Mouse (Mus musculus) forebrain, embryonic 14.5 days (tissue): ENCODE data around the gene Map4k4. TPM values are rescaled to one million over a fixed set of nuclear protein-coding genes. Genes with fewer than 3 reads are reported as not detected.

Experiments used
- ATAC-seq: fragments of 200-750 bp; cut with Nextera tagmentation; 2 replicates; pipeline ENCODE4 v1.8.0; 2017; ENCODE audit warnings: mild to moderate bottlenecking, moderate library complexity
- DNase-seq: peaks from one replicate; pipeline ENCODE4 v3.0.0-alpha.2; 2015; ENCODE audit warnings: low spot score
- H3K27ac ChIP-seq: fragments of 300-500 bp; sonication (generic); 2 replicates; pipeline ENCODE4 v1.5.1; 2014; ENCODE audit warnings: low read depth, mild to moderate bottlenecking, control low read depth, low read length, moderate library complexity
- H3K27me3 ChIP-seq: fragments of 300-500 bp; sonication (generic); replicated peaks from 2 replicates; pipeline ENCODE4 v1.6.1; 2014; ENCODE audit warnings: low read length, control low read depth, mixed read lengths; ENCODE audit not compliant: control insufficient read depth, insufficient read depth
- H3K36me3 ChIP-seq: fragments of 300-500 bp; sonication (generic); 2 replicates; pipeline ENCODE4 v1.6.1; 2014; ENCODE audit warnings: low read length, control low read depth; ENCODE audit not compliant: control insufficient read depth, insufficient read depth
- H3K4me1 ChIP-seq: fragments of 300-500 bp; sonication (generic); 2 replicates; pipeline ENCODE4 v1.6.1; 2014; ENCODE audit warnings: antibody characterized with exemption, low read length, control low read depth; ENCODE audit not compliant: control insufficient read depth, insufficient read depth
- H3K4me2 ChIP-seq: fragments of 300-500 bp; sonication (generic); 2 replicates; pipeline ENCODE4 v1.6.1; 2014; ENCODE audit warnings: mild to moderate bottlenecking, control low read depth, low read length
- H3K4me3 ChIP-seq: fragments of 300-500 bp; sonication (generic); 2 replicates; pipeline ENCODE4 v1.5.1; 2014; ENCODE audit warnings: low read depth, low read length, control low read depth
- H3K9ac ChIP-seq: fragments of 300-500 bp; sonication (generic); 2 replicates; pipeline ENCODE4 v1.6.1; 2014; ENCODE audit warnings: mild to moderate bottlenecking, low read length, control low read depth, moderate library complexity
- H3K9me3 ChIP-seq: fragments of 300-500 bp; sonication (generic); replicated peaks from 2 replicates; pipeline ENCODE4 v1.6.1; 2016; ENCODE audit warnings: low read length, control low read depth, mixed read lengths; ENCODE audit not compliant: control insufficient read depth
- WGBS: fragments of 180-500 bp; shearing (Covaris S2); extraction: QIAGEN DNeasy Blood & Tissue Kit; methylation state at CpG from one replicate; pipeline ENCODE4 v1.1.7; 2014; 5-methylcytosine and 5-hydroxymethylcytosine counted together
- polyA plus RNA-seq: library from polyadenylated mRNA; unstranded; fragments of >200 nt; fragmentation: Nextera tagmentation; extraction: Ambion mirVana; gene quantifications from 2 replicates; pipeline ENCODE4 v1.2.1, GENCODE M21; 2014

The Map4k4 gene
- polyA plus RNA-seq = 29.2 and 36.2 TPM in 2 replicates

DNA sequence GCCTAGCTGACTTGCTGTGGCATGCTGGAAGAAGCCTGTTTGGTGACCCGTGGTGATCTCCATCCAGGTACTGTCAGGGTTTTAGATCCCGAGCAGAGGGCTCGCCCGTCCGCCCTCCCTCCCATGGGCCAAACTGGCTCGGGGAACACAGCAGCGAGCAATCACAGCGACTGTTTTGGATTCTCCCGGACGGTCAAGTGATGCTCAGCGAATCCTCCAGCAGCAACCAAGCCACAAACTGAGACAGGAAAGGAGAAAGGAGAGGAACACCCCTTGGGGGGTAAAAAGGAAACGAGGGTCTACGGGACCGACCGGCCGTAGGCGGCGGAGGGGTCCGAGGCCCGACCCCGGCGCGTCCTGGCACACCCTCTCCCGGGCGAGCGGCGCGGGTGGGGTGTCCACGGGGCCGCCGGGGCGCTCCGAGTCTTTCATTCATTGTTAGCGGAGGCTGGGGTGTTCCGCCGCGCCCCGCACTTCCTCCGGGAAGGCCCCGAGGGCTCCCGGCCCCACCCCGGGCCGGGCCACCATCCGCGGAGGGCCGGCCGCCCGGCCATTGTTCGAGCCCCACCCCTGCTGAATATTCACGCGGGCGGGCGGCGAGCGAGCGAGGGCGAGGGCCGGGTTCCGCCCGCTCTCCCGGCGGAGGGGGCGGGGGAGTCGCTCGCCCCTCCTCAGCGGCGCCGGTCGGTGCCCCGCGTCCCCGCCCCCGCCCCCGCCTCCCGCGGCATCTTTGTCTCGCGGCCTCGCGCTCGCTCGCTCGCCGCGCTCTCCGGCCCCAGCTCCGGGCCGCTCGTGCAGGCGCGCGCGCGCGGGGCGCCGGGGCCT is at the start of gene Map4k4:
Gene Map4k4 (plus strand): TSS at position 733 of the 825 bp plus-strand sequence.
- Histone ChIP-seq H3K4me3 (peak within 1 kb of the TSS; percentile 99), H3K36me3 (peaks cover 17% of the 10 kb centered on the region), H3K9ac (peak within 1 kb of the TSS; percentile 100), H3K9me3 (no peaks in the 10 kb centered on the region), H3K4me2 (peak within 1 kb of the TSS; percentile 95), H3K27me3 (no peaks in the 10 kb centered on the region), H3K27ac (peak within 1 kb of the TSS; percentile 100), H3K4me1 (peaks cover 30% of the 10 kb centered on the region)
- 1% methylated on average over 23 of the region's 97 CpGs for WGBS
- ATAC-seq (peak; percentile 88), DNase-seq (peak; percentile 88)

DNA sequence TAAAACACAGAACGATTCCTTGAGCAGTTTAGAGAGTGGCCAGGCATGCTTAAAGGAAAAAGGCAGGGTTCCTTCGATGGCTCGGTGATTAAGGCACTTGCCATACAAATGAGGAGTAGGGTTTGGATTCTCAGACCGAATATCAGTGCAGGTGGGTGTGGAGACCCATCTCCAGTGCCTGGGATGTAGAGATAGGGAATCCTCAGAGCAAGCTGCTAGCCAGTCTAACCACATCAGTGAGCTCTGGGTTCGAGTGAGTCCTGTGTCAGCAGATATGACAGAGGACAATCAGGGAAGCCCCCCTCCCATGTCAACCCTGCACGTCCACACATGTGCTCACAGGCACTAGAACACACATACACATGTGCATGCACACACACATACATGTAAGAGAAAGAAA is 44.8 kb upstream of the Map4k4 start:
- Histone ChIP-seq H3K4me2 (no peak overlapping the region), H3K36me3 (no peaks in the 10 kb centered on the region), H3K4me1 (no peaks in the 10 kb centered on the region), H3K4me3 (no peak overlapping the region), H3K9ac (no peak overlapping the region), H3K27me3 (no peaks in the 10 kb centered on the region), H3K27ac (no peak overlapping the region), H3K9me3 (no peaks in the 10 kb centered on the region)
- WGBS = 77% methylated on average over 6 of the region's 6 CpGs
- ATAC-seq = no peak
- DNase-seq = no peak

DNA sequence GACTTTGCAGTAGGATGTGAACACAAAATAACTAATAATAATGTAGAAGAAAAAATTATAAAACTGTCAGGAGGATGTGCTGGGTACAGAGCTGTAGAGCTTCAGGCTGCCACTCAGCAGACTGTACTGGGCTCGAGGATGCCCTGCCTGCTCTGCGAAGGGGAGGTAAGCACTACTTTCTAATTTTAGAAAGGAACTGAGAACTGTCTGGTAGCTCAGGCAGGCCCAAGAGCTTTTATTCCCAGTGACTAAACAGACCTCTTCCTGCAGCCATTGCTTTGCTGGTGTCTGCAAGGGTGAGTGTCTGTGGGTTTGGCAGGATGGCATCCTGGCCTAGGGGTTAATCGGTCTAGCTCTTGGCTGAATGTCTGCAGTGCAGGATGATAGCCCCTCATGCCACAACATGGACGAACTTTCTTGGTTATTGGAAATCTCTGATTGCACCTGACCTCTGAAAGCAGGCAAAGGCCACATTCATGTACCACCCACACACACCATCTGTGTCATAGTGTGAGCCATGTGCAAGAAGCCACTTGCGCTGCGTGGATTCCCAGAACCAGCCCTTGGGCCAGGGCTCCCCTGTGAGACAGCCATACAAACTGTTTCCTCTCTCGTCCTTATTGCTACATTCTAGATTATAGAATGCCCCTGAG is 43.8 kb upstream of the Map4k4 start:
- Histone ChIP-seq H3K9ac (no peak overlapping the region), H3K27me3 (no peaks in the 10 kb centered on the region), H3K4me1 (no peaks in the 10 kb centered on the region), H3K27ac (no peak overlapping the region), H3K4me2 (no peak overlapping the region), H3K4me3 (no peak overlapping the region), H3K36me3 (no peaks in the 10 kb centered on the region), H3K9me3 (no peaks in the 10 kb centered on the region)
- ATAC-seq = no peak
- WGBS = 89% methylated on average over 7 of the region's 7 CpGs
- DNase-seq = no peak

GRCm38 (mm10) chr1:39857448-39857820 is 43.3 kb upstream of the Map4k4 start:
- H3K36me3 ChIP-seq = no peaks in the 10 kb centered on the region
- no peak overlapping the region for H3K4me3 ChIP-seq
- H3K9ac ChIP-seq = no peak overlapping the region
- no peak overlapping the region for H3K27ac ChIP-seq
- H3K27me3 ChIP-seq = no peaks in the 10 kb centered on the region
- no peaks in the 10 kb centered on the region for H3K4me1 ChIP-seq
- 81% methylated on average over 6 of the region's 6 CpGs for WGBS
- ATAC-seq (no peak), DNase-seq (no peak)
- H3K4me2 ChIP-seq = no peak overlapping the region
- H3K9me3 ChIP-seq = no peaks in the 10 kb centered on the region

- ATAC-seq = no peak
- 59% methylated on average over 6 of the region's 6 CpGs for WGBS
These were observed 41.5 kb upstream of the Map4k4 start for GRCm38 (mm10) chr1:39859213-39859612.

GRCm38 (mm10) chr1:39866367-39867141 is 34.2 kb upstream of the Map4k4 start:
- no peaks in the 10 kb centered on the region for H3K36me3 ChIP-seq
- no peak overlapping the region for H3K27ac ChIP-seq
- no peaks in the 10 kb centered on the region for H3K27me3 ChIP-seq
- H3K4me2 ChIP-seq = no peak overlapping the region
- 86% methylated on average over 9 of the region's 9 CpGs for WGBS
- ATAC-seq = no peak
- DNase-seq = no peak
- H3K4me1 ChIP-seq = peaks cover 11% of the 10 kb centered on the region; the same call in 1 of the 2 replicates
- H3K9ac ChIP-seq = no peak overlapping the region
- no peak overlapping the region for H3K4me3 ChIP-seq
- H3K9me3 ChIP-seq = no peaks in the 10 kb centered on the region

More at GRCm38 (mm10) chr1:39859213-39859612, 41.5 kb upstream of the Map4k4 start:
- H3K27ac ChIP-seq = no peak overlapping the region
- no peak overlapping the region; the same call in 1 of the 2 replicates for H3K9ac ChIP-seq
- H3K4me3 ChIP-seq = no peak overlapping the region
- no peaks in the 10 kb centered on the region for H3K9me3 ChIP-seq
- H3K27me3 ChIP-seq = no peaks in the 10 kb centered on the region
- H3K4me2 ChIP-seq = no peak overlapping the region
- no peak for DNase-seq
- no peaks in the 10 kb centered on the region for H3K4me1 ChIP-seq
- no peaks in the 10 kb centered on the region for H3K36me3 ChIP-seq

DNA sequence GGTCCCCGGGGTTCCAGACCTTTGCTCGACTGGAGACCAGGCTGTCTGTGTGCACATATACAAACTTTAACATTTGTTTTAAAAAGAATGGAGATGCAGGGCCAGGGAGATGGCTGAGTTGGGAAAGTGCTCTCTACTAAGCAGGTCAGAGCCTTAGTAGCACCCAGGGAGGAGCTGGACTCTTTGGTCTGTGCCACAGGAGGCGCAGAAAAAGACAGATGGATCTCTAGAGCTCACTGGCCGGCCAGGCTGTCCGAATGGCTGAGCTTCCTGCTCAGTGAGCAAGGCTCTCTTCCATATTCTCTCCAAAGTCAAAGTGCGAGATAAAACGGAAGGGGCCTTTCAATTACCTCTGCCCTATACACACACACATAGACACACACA is 33.6 kb upstream of the Map4k4 start:
- WGBS = 90% methylated on average over 7 of the region's 7 CpGs
- DNase-seq = no peak

DNA sequence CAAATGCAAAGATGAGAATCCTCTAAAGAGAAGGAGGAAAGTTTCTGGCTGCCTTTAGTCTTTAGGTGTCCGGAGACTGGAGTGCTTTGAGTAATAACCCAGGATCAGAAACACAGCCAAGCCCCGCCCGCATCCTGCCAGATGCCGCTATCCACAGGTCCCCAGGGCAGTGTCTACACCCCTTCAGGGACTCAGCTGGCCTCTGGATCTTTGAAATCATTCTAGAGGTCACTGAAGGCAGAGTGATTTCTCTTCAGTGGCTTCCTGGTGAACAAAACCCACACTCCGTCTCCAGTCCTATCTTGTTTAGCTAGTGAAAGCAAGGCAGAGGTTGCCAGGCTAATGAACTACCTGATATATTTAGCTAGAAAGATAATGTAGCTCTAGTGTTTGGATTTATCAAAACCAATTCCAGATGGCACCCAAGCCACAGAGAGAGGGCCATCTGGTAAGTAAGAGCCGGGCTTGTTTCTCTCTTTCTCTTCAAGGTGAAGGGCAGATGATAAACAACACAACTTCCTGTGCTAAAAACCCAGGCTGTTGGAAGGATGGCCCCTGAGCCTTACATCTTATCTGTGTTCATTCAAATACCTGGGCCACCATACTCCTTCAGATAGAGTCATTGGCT is 32.6 kb upstream of the Map4k4 start:
- WGBS = 58% methylated on average over 6 of the region's 6 CpGs
- DNase-seq = no peak
- ATAC-seq = no peak

More for the DNA sequence above, 33.6 kb upstream of the Map4k4 start:
- H3K4me3 ChIP-seq = no peak overlapping the region
- H3K36me3 ChIP-seq = no peaks in the 10 kb centered on the region
- H3K27me3 ChIP-seq = no peaks in the 10 kb centered on the region
- no peak overlapping the region for H3K27ac ChIP-seq
- no peak overlapping the region for H3K4me2 ChIP-seq
- peaks cover 11% of the 10 kb centered on the region; the same call in 1 of the 2 replicates for H3K4me1 ChIP-seq
- H3K9me3 ChIP-seq = no peaks in the 10 kb centered on the region
- ATAC-seq = no peak
- no peak overlapping the region for H3K9ac ChIP-seq

More for the DNA sequence above, 32.6 kb upstream of the Map4k4 start:
- Histone ChIP-seq H3K4me1 (peaks cover 11% of the 10 kb centered on the region; the same call in 1 of the 2 replicates), H3K4me3 (no peak overlapping the region), H3K9me3 (no peaks in the 10 kb centered on the region), H3K27me3 (no peaks in the 10 kb centered on the region), H3K36me3 (no peaks in the 10 kb centered on the region), H3K27ac (no peak overlapping the region), H3K9ac (no peak overlapping the region), H3K4me2 (no peak overlapping the region)
